Mouse (Mus musculus): ENCODE results near the gene Nt5c1a. TPM values are rescaled to one million over a fixed set of nuclear protein-coding genes. Genes with fewer than 3 reads are reported as not detected.

The Nt5c1a gene
- total RNA-seq, 2 experiments from 2014 or later: 21.3 to 24.6 TPM

- DNase-seq: peak; percentile 83
These were observed 47.8 kb downstream of the Nt5c1a start for GRCm38 (mm10) chr4:123248971-123249567.

- peak; percentile 47 for DNase-seq
These were observed 50.9 kb downstream of the Nt5c1a start for GRCm38 (mm10) chr4:123252214-123252613.

- no peak for DNase-seq
These were observed 53.3 kb downstream of the Nt5c1a start for GRCm38 (mm10) chr4:123254617-123255016.

- DNase-seq: peak; percentile 49
These were observed 58.9 kb downstream of the Nt5c1a start for GRCm38 (mm10) chr4:123260071-123260746.

GRCm38 (mm10) chr4:123261721-123262401 lies 60.6 kb downstream of the Nt5c1a start, which contains the start of gene Pabpc4:
Gene Pabpc4, plus strand, starts transcription at chr4:123262351.
- no peak for DNase-seq

Other genes starting within 250 kb of the Nt5c1a start
- under 1 TPM; 0.14 to 0.20 TPM for gene Mfsd2a, start 240.3 kb upstream of the Nt5c1a start, total RNA-seq (2021)
- under 1 TPM; 0.14 to 0.29 TPM for gene Mycl, start 205.9 kb upstream of the Nt5c1a start, total RNA-seq (2021)
- gene Trit1, start 184.9 kb upstream of the Nt5c1a start, total RNA-seq (2021): 1 to 10 TPM; 8.9 to 9.5 TPM
- not detected for gene Bmp8b, start 96.3 kb upstream of the Nt5c1a start, total RNA-seq (2021)
- gene Oxct2b, start 85.2 kb upstream of the Nt5c1a start, total RNA-seq (2021): not detected
- gene Ppie, start 61.6 kb upstream of the Nt5c1a start, total RNA-seq (2021): 10 to 100 TPM; 33.5 to 35.2 TPM
- under 1 TPM; 0.26 to 0.54 TPM for gene Hpcal4, start 18.3 kb upstream of the Nt5c1a start, total RNA-seq (2021)
- gene Heyl, start 32.1 kb downstream of the Nt5c1a start, total RNA-seq (2021): 10 to 100 TPM; 26.9 to 28.3 TPM
- 100 to 1,000 TPM; 246 to 255 TPM for gene Pabpc4, start 60.8 kb downstream of the Nt5c1a start, total RNA-seq (2021)
- gene Oxct2a, start 122.1 kb downstream of the Nt5c1a start, total RNA-seq (2021): not detected
- gene Bmp8a, start 141.7 kb downstream of the Nt5c1a start, total RNA-seq (2021): under 1 TPM in 1 of 2 experiments, not detected in 1; 0.14 TPM

Measured in heart, postnatal 4 days (tissue).